Mouse (Mus musculus) E14TG2a.4 (cell line): ENCODE measurements around the gene Sdccag8.

ENCODE experiments used
- H3K27me3 ChIP-seq: 2 replicates; pipeline ENCODE4 v1.6.1; 2014; ENCODE audit warnings: low read length, control low read depth; ENCODE audit not compliant: insufficient read depth
- H3K36me3 ChIP-seq: 2 replicates; pipeline ENCODE4 v1.6.1; 2014; ENCODE audit warnings: low read length, control low read depth; ENCODE audit not compliant: insufficient read depth
- H3K4me1 ChIP-seq: replicated peaks from 2 replicates; pipeline ENCODE4 v1.6.1; 2014; ENCODE audit warnings: low read depth, low read length, control low read depth
- H3K4me3 ChIP-seq: replicated peaks from 2 replicates; pipeline ENCODE4 v1.5.1; 2014; ENCODE audit warnings: mild to moderate bottlenecking, low read length
- H3K9me3 ChIP-seq: 2 replicates; pipeline ENCODE4 v1.6.1; 2014; ENCODE audit warnings: low read length, control low read depth
- CTCF ChIP-seq: conservative IDR thresholded peaks from 2 replicates; pipeline ENCODE4 v1.5.1; 2014; ENCODE audit warnings: low read length
- NANOG ChIP-seq: IDR thresholded peaks from 2 replicates; pipeline ENCODE4 v1.6.1; 2014; ENCODE audit warnings: borderline replicate concordance, low read length, mixed read lengths
- POU5F1 ChIP-seq: IDR thresholded peaks from 2 replicates; pipeline ENCODE4 v1.6.1; 2014; ENCODE audit warnings: low read length, borderline replicate concordance

The Sdccag8 gene

GRCm38 (mm10) chr1:176823889-176824288 is 9.4 kb downstream of the Sdccag8 start:
- Histone ChIP-seq H3K4me3 (peak overlapping the region; percentile 58), H3K9me3 (no peaks in the 10 kb centered on the region), H3K36me3 (no peaks in the 10 kb centered on the region), H3K4me1 (peaks cover 10% of the 10 kb centered on the region; the same call in 1 of the 2 replicates), H3K27me3 (no peaks in the 10 kb centered on the region)
- TF ChIP-seq NANOG (no peak), POU5F1 (no peak), CTCF (no peak)

GRCm38 (mm10) chr1:176824611-176825010 is 10.2 kb downstream of the Sdccag8 start:
- H3K36me3 ChIP-seq = no peaks in the 10 kb centered on the region
- TF ChIP-seq POU5F1 = no peak
- no peak for TF ChIP-seq CTCF
- TF ChIP-seq NANOG = no peak

GRCm38 (mm10) chr1:176825084-176825483 is 10.6 kb downstream of the Sdccag8 start:
- Histone ChIP-seq H3K27me3 (no peaks in the 10 kb centered on the region), H3K9me3 (no peaks in the 10 kb centered on the region), H3K4me1 (peaks cover 10% of the 10 kb centered on the region; the same call in 1 of the 2 replicates), H3K36me3 (no peaks in the 10 kb centered on the region), H3K4me3 (no peak overlapping the region)
- no peak for TF ChIP-seq POU5F1
- no peak for TF ChIP-seq NANOG
- TF ChIP-seq CTCF = no peak

More at GRCm38 (mm10) chr1:176824611-176825010, 10.2 kb downstream of the Sdccag8 start:
- Histone ChIP-seq H3K4me3 (no peak overlapping the region), H3K9me3 (no peaks in the 10 kb centered on the region), H3K4me1 (peaks cover 10% of the 10 kb centered on the region; the same call in 1 of the 2 replicates), H3K27me3 (no peaks in the 10 kb centered on the region)

GRCm38 (mm10) chr1:176826186-176826585 is 11.7 kb downstream of the Sdccag8 start:
- H3K4me1 ChIP-seq = peaks cover 10% of the 10 kb centered on the region; the same call in 1 of the 2 replicates
- H3K36me3 ChIP-seq = no peaks in the 10 kb centered on the region
- H3K27me3 ChIP-seq = no peaks in the 10 kb centered on the region
- no peak overlapping the region for H3K4me3 ChIP-seq
- TF ChIP-seq CTCF (no peak), POU5F1 (no peak), NANOG (no peak)
- no peaks in the 10 kb centered on the region for H3K9me3 ChIP-seq

GRCm38 (mm10) chr1:176826931-176827330 is 12.5 kb downstream of the Sdccag8 start:
- H3K4me3 ChIP-seq = no peak overlapping the region
- peaks cover 10% of the 10 kb centered on the region; the same call in 1 of the 2 replicates for H3K4me1 ChIP-seq
- no peak for TF ChIP-seq NANOG
- no peak for TF ChIP-seq POU5F1
- TF ChIP-seq CTCF = no peak
- H3K36me3 ChIP-seq = no peaks in the 10 kb centered on the region
- H3K9me3 ChIP-seq = no peaks in the 10 kb centered on the region
- H3K27me3 ChIP-seq = no peaks in the 10 kb centered on the region

- no peaks in the 10 kb centered on the region for H3K36me3 ChIP-seq
- no peak for TF ChIP-seq POU5F1
- TF ChIP-seq CTCF = no peak
- TF ChIP-seq NANOG = no peak
- H3K27me3 ChIP-seq = no peaks in the 10 kb centered on the region
- H3K4me1 ChIP-seq = peaks cover 10% of the 10 kb centered on the region; the same call in 1 of the 2 replicates
- H3K9me3 ChIP-seq = no peaks in the 10 kb centered on the region
- H3K4me3 ChIP-seq = no peak overlapping the region
Observed at GRCm38 (mm10) chr1:176827365-176827764, 12.9 kb downstream of the Sdccag8 start.

GRCm38 (mm10) chr1:176827945-176828485 is 13.6 kb downstream of the Sdccag8 start:
- TF ChIP-seq CTCF (no peak), NANOG (no peak), POU5F1 (no peak)
- Histone ChIP-seq H3K27me3 (0 out of 2 replicates have a peak, but pooled peaks cover 3% of the 10 kb centered on the region), H3K36me3 (no peaks in the 10 kb centered on the region), H3K9me3 (no peaks in the 10 kb centered on the region), H3K4me1 (peaks cover 10% of the 10 kb centered on the region; the same call in 1 of the 2 replicates), H3K4me3 (no peak overlapping the region)

GRCm38 (mm10) chr1:176828666-176829065 is 14.2 kb downstream of the Sdccag8 start:
- H3K4me1 ChIP-seq = peaks cover 10% of the 10 kb centered on the region; the same call in 1 of the 2 replicates
- H3K4me3 ChIP-seq = no peak overlapping the region
- 0 out of 2 replicates have a peak, but pooled peaks cover 3% of the 10 kb centered on the region for H3K27me3 ChIP-seq
- no peaks in the 10 kb centered on the region for H3K9me3 ChIP-seq
- no peak for TF ChIP-seq NANOG
- no peak for TF ChIP-seq CTCF
- no peak for TF ChIP-seq POU5F1
- no peaks in the 10 kb centered on the region for H3K36me3 ChIP-seq

- no peak for TF ChIP-seq NANOG
- TF ChIP-seq CTCF = no peak
- no peak for TF ChIP-seq POU5F1
- H3K36me3 ChIP-seq = no peaks in the 10 kb centered on the region
Observed at GRCm38 (mm10) chr1:176832071-176832470, 17.6 kb downstream of the Sdccag8 start.

More at GRCm38 (mm10) chr1:176832071-176832470, 17.6 kb downstream of the Sdccag8 start:
- H3K9me3 ChIP-seq = no peaks in the 10 kb centered on the region
- peaks cover 13% of the 10 kb centered on the region for H3K4me1 ChIP-seq
- peaks cover 18% of the 10 kb centered on the region for H3K27me3 ChIP-seq
- H3K4me3 ChIP-seq = no peak overlapping the region
